Mouse (Mus musculus): ENCODE measurements at regions not wholly inside any gene's neighbourhood (a gene's known extent, or its start where the extent isn't known, plus 50 kb on each side); places are given as distances from the start of the nearest gene placed in this dataset.

GRCm38 (mm10) chr10:19140628-19141027 is 125.2 kb upstream of the Tnfaip3 start:
- DNase-seq (ENCODE audit: low read depth), result no peak

- DNase-seq (ENCODE audit: low read depth), result no peak
Measured at GRCm38 (mm10) chr10:19139234-19139633, 123.8 kb upstream of the Tnfaip3 start.

- no peak for DNase-seq (ENCODE audit: low read depth)
Measured at GRCm38 (mm10) chr10:19138258-19138657, 122.8 kb upstream of the Tnfaip3 start.

GRCm38 (mm10) chr10:19127581-19128291 is 112.3 kb upstream of the Tnfaip3 start:
- no peak for DNase-seq (ENCODE audit: low read depth)

- no peak for DNase-seq (ENCODE audit: low read depth)
Measured at GRCm38 (mm10) chr10:19126922-19127321, 111.5 kb upstream of the Tnfaip3 start.

- DNase-seq (ENCODE audit: low read depth), result no peak
Measured at GRCm38 (mm10) chr10:19126438-19126837, 111.0 kb upstream of the Tnfaip3 start.

- DNase-seq (ENCODE audit: low read depth), result no peak
Measured at GRCm38 (mm10) chr10:19123691-19124090, 108.2 kb upstream of the Tnfaip3 start.

GRCm38 (mm10) chr10:19122221-19122620 is 106.8 kb upstream of the Tnfaip3 start:
- no peak for DNase-seq (ENCODE audit: low read depth)

GRCm38 (mm10) chr10:19119281-19120049 is 104.0 kb upstream of the Tnfaip3 start:
- no peak for DNase-seq (ENCODE audit: low read depth)

- no peak for DNase-seq (ENCODE audit: low read depth)
Measured at GRCm38 (mm10) chr10:19118569-19119280, 103.3 kb upstream of the Tnfaip3 start.

- DNase-seq (ENCODE audit: low read depth), result no peak
Measured at GRCm38 (mm10) chr10:19117071-19117605, 101.7 kb upstream of the Tnfaip3 start.

- DNase-seq (ENCODE audit: low read depth), result no peak
Measured at GRCm38 (mm10) chr10:19112459-19112858, 97.0 kb upstream of the Tnfaip3 start.

- DNase-seq (ENCODE audit: low read depth), result no peak
Measured at GRCm38 (mm10) chr10:19105231-19105681, 89.8 kb upstream of the Tnfaip3 start.

- DNase-seq (ENCODE audit: low read depth), result no peak
Measured at GRCm38 (mm10) chr10:19104671-19105203, 89.3 kb upstream of the Tnfaip3 start.

- no peak for DNase-seq (ENCODE audit: low read depth)
Measured at GRCm38 (mm10) chr10:19099369-19100285, 84.2 kb upstream of the Tnfaip3 start.

GRCm38 (mm10) chr10:19094297-19094696 is 78.8 kb upstream of the Tnfaip3 start:
- peak; percentile 56 for DNase-seq (ENCODE audit: low read depth)

- no peak for DNase-seq (ENCODE audit: low read depth)
Measured at GRCm38 (mm10) chr10:19093689-19094088, 78.2 kb upstream of the Tnfaip3 start.

GRCm38 (mm10) chr10:19091949-19092348 is 76.5 kb upstream of the Tnfaip3 start:
- DNase-seq (ENCODE audit: low read depth), result no peak

GRCm38 (mm10) chr10:19091110-19091509 is 75.7 kb upstream of the Tnfaip3 start:
- no peak for DNase-seq (ENCODE audit: low read depth)

- no peak for DNase-seq (ENCODE audit: low read depth)
Measured at GRCm38 (mm10) chr10:19086995-19087394, 71.5 kb upstream of the Tnfaip3 start.

- DNase-seq (ENCODE audit: low read depth), result no peak
Measured at GRCm38 (mm10) chr10:19082136-19082535, 66.7 kb upstream of the Tnfaip3 start.

All from c-Kit-positive CD71-positive TER-119-negative erythroid progenitor cells, embryonic 14.5 days (primary cell).